Mouse (Mus musculus) small intestine, adult 2 months (tissue): Measurements from ENCODE around the gene Atp7b. TPM values are rescaled to one million over a fixed set of nuclear protein-coding genes. Genes with fewer than 3 reads are reported as not detected.

Experiments used
- H3K27ac ChIP-seq: fragments of 200-500 bp; 2 replicates; pipeline ENCODE4 v1.5.1; 2012; ENCODE audit warnings: low read depth, low read length, control low read depth, inconsistent platforms; ENCODE audit not compliant: insufficient read depth
- H3K27me3 ChIP-seq: fragments of 200-500 bp; 2 replicates; pipeline ENCODE4 v1.6.1; 2012; ENCODE audit warnings: mild to moderate bottlenecking, moderate library complexity, low read length, inconsistent platforms; ENCODE audit not compliant: control insufficient read depth, insufficient read depth
- H3K36me3 ChIP-seq: fragments of 200-500 bp; 2 replicates; pipeline ENCODE4 v1.6.1; 2012; ENCODE audit warnings: mild to moderate bottlenecking, low read length, control low read depth, inconsistent platforms; ENCODE audit not compliant: control insufficient read depth, insufficient read depth
- H3K4me1 ChIP-seq: fragments of 200-500 bp; 2 replicates; pipeline ENCODE4 v1.6.1; 2012; ENCODE audit warnings: low read length, inconsistent platforms, mixed read lengths; ENCODE audit not compliant: control insufficient read depth, insufficient read depth, insufficient read length
- H3K4me3 ChIP-seq: fragments of 200-500 bp; 2 replicates; pipeline ENCODE4 v1.5.1; 2012; ENCODE audit warnings: low read depth, mild to moderate bottlenecking, control low read depth, inconsistent platforms, low read length, moderate library complexity
- CTCF ChIP-seq: fragments of 200-500 bp; IDR thresholded peaks from 2 replicates; pipeline ENCODE4 v1.5.1; 2012; ENCODE audit warnings: low read depth, mild to moderate bottlenecking, control low read depth, inconsistent platforms, low read length, moderate library complexity, mixed read lengths; ENCODE audit not compliant: insufficient replicate concordance, insufficient read length; ENCODE audit errors: extremely low read depth
- POLR2A ChIP-seq: fragments of 200-500 bp; IDR thresholded peaks from 2 replicates; pipeline ENCODE4 v1.6.1; 2012; ENCODE audit warnings: low read depth, mild to moderate bottlenecking, control low read depth, inconsistent platforms, low read length, moderate library complexity
- WGBS: fragments of 180-500 bp; shearing (Covaris S2); methylation state at CpG from one replicate; pipeline ENCODE4 v1.1.7; 2018; 5-methylcytosine and 5-hydroxymethylcytosine counted together
- polyA plus RNA-seq: library from polyadenylated mRNA; depleted of rRNA; stranded (reverse); fragments of >200 nt; gene quantifications from 2 replicates; pipeline ENCODE4 v1.2.3, GENCODE M21; 2012

The Atp7b gene
- polyA plus RNA-seq, 1 experiment, result 5.7 TPM

DNA sequence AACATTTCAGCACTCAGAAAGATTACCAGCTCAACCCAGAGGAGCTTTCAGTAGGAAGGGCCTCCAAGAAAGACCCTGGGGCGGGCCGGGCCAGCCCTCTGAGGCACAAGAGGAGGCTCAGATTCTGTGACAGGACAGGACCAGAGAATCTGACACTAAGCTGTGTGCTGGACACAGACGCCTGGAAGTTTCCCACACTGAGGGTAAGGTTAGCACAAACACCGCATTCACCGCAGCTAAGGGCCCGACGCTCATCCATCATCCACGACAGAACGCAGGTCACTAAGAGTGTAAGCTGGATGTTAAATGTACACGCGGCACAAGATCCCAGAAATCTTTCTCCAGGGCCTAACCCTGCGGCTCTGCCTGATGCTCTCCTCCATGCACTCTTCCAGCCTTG, 16.4 kb downstream of the Atp7b start:
- Histone ChIP-seq H3K36me3 (no peaks in the 10 kb centered on the region), H3K4me1 (peaks cover 10% of the 10 kb centered on the region), H3K27me3 (no peaks in the 10 kb centered on the region), H3K27ac (no peak overlapping the region), H3K4me3 (no peak overlapping the region)
- WGBS, result 75% methylated on average over 12 of the region's 12 CpGs
- TF ChIP-seq CTCF (no peak), POLR2A (no peak)

DNA sequence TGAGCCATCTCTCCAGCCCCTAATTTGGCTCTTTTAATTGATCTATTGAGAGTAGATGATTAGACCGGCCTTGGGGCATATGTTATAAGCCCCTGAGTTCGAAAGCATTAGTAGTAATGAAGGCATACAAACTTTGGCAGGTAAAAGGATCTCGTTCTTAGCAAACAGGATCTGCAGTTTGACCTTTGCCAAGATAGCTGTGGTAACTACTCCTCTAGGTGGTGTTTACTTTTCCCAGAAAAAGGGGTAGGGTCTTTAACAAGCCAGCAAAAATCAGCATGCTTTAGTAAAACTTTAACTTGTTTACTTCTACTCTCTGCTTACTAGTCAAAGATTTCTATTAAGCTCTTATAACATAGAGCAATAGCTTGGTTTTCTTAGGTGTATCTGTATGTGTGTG, 17.6 kb downstream of the Atp7b start:
- H3K27ac ChIP-seq, result no peak overlapping the region
- H3K4me1 ChIP-seq, result peaks cover 10% of the 10 kb centered on the region
- no peaks in the 10 kb centered on the region for H3K36me3 ChIP-seq
- H3K4me3 ChIP-seq, result no peak overlapping the region
- no peaks in the 10 kb centered on the region for H3K27me3 ChIP-seq
- TF ChIP-seq POLR2A (no peak), CTCF (no peak)
- 62% methylated on average over 3 of the region's 3 CpGs for WGBS

DNA sequence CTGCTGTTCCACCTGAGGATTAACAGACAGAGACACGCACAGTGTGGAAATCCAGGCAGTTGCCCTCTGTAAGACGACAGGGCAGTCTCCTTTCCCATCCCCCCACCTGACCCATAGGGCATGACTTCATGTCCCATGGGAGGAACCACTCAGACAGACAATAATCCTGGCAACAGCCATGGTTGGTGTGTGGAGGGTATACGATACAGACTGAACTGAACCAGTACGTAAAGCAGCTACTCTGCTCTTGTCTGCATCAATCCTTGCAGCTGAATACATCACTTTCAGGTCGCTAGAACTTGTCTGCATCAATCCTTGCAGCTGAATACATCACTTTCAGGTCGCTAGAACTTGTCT, 20.0 kb downstream of the Atp7b start:
- no peak for TF ChIP-seq POLR2A
- no peak for TF ChIP-seq CTCF
- H3K27me3 ChIP-seq, result no peaks in the 10 kb centered on the region
- 75% methylated on average over 6 of the region's 6 CpGs for WGBS
- peaks cover 10% of the 10 kb centered on the region for H3K4me1 ChIP-seq
- H3K27ac ChIP-seq, result no peak overlapping the region
- no peaks in the 10 kb centered on the region for H3K36me3 ChIP-seq
- H3K4me3 ChIP-seq, result no peak overlapping the region

DNA sequence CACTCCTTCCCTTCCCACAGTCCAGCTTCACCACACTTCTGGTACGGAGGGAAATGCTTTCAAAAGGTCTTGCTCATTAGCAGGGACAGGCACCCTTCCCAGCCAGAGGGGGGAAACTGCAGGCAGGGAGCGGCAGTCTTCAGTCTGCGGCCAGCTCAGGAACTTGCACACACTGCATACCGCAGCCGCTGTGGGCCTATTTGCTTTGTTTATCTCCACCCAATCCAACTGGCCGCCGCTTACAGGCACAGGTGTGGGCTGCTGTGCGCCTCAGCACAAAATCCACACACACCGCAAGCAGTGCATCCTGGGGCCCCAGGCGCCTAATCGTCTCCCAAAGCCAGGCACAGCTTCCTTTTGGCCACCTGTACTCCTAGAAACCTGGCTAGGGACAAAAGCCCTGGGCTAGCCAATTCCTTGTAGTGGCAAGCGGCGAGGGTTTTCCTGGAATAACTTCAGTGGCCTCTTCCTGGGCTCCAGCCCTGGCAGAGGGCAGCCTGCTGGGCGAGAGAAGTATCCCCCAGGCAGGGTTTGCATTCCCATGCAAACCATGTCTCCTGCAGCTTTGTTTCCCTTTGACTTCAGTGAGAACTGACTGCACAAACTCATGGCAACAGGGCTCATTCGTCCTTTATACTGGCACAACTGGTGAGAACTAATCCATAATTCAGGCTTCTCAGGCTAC, 20.5 kb downstream of the Atp7b start:
- no peak overlapping the region for H3K27ac ChIP-seq
- TF ChIP-seq CTCF, result no peak
- TF ChIP-seq POLR2A, result no peak
- peaks cover 10% of the 10 kb centered on the region for H3K4me1 ChIP-seq
- peak overlapping the region; percentile 30 for H3K4me3 ChIP-seq
- 7% methylated on average over 15 of the region's 15 CpGs for WGBS
- H3K36me3 ChIP-seq, result no peaks in the 10 kb centered on the region
- no peaks in the 10 kb centered on the region for H3K27me3 ChIP-seq

DNA sequence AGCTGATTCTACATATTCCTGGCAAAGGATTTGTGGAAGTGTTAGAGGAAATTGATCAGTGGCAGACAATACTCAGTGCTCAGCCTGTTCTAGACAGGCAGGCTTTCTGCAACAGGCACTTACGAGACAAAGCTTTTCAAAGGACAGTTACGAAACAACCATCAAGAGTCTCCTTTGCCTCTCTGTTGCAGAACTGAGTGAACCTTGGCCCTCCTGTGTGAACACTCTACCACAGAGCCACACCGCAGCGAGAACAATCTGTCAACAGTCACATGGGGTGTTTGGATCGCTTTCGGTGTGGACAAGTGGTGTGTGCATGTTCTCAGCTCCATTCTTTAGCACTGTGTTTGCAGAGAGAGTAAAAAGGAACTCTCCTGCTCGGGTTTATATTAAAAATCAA, 23.1 kb downstream of the Atp7b start:
- H3K27ac ChIP-seq, result no peak overlapping the region

DNA sequence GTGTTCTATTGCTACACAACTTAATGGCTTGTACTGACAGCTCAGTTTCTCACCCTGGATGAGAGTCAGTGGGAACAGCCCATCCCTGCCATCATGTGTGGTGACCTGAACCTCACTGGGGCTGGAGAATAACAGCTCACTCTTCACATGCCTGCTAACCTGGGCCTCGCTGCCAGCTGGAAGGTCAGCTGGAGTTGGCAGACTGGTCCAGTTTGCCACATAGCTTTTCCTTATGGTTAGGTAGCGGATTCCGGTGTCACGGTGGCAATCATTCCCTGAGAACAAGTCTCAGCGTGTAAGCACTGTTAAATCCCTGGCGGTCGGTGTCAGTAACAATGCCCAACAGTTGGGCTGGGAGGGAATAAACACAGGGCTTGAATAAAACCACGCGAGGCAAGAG, 24.0 kb downstream of the Atp7b start:
- Histone ChIP-seq H3K4me3 (no peak overlapping the region), H3K27me3 (no peaks in the 10 kb centered on the region), H3K4me1 (peaks cover 5% of the 10 kb centered on the region), H3K36me3 (no peaks in the 10 kb centered on the region), H3K27ac (no peak overlapping the region)
- TF ChIP-seq CTCF (no peak), POLR2A (no peak)
- WGBS, result 90% methylated on average over 9 of the region's 9 CpGs

More for the DNA sequence above, 23.1 kb downstream of the Atp7b start:
- H3K36me3 ChIP-seq, result no peaks in the 10 kb centered on the region
- no peak overlapping the region for H3K4me3 ChIP-seq
- no peak for TF ChIP-seq CTCF
- TF ChIP-seq POLR2A, result no peak
- 25% methylated on average over 7 of the region's 7 CpGs for WGBS
- no peaks in the 10 kb centered on the region for H3K27me3 ChIP-seq
- peaks cover 5% of the 10 kb centered on the region for H3K4me1 ChIP-seq

DNA sequence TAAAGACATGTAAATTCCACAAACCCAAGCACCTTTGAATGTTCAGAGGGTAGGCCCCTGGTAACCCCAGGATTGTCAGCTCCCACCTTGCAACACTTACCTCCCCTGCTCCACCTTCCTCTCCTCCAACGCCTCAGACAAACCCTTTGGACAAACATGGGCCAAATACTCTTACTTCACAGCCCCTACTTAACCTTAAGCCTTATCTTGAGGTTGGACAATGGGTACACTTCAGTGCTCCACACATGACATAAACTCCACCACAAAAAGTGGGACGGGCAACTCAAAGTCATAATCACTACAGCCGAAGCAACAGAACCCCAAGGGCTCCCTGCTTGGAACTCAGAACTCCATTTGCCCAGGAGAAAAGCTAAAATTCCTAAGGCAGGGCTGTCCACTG, 29.1 kb downstream of the Atp7b start:
- TF ChIP-seq CTCF, result no peak
- TF ChIP-seq POLR2A, result no peak
- 79% methylated on average over 3 of the region's 3 CpGs for WGBS
- Histone ChIP-seq H3K27ac (no peak overlapping the region), H3K36me3 (peaks cover 7% of the 10 kb centered on the region), H3K4me1 (no peaks in the 10 kb centered on the region), H3K27me3 (no peaks in the 10 kb centered on the region), H3K4me3 (no peak overlapping the region)
